Mouse (Mus musculus): Measurements from ENCODE around the gene Prkca. TPM values are rescaled to one million over a fixed set of nuclear protein-coding genes. Genes with fewer than 3 reads are reported as not detected.

Gene Prkca
- polyA plus RNA-seq, 1 experiment = 7.4 TPM

DNA sequence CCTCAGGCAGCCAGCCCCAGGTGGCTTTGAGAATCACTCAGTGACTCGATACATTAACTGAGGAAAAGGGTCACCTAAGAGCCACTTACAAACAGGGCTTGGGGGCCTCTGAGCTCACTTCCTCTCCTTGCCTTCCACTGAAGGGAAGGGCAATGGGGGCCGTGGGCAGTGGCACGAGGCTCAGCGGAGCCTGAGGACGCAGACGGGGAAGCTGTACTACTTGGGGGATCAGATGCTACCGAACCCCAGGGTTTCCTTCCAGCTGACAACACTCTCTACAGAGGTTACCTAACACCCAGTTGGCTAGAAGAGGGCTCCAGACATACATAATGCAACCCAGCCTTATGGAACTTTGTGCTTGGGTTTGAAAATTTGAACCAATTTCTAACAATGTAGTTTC, 302.1 kb downstream of the Prkca start:
- H3K27ac ChIP-seq (replicated peaks; ENCODE audit: low read depth, low read length) = no peak overlapping the region
- no peaks in the 10 kb centered on the region for H3K4me1 ChIP-seq (ENCODE audit: control insufficient read depth, insufficient read depth, insufficient read length, low read length)
- no peak overlapping the region for H3K4me3 ChIP-seq (ENCODE audit: insufficient read depth, low read depth, low read length)

DNA sequence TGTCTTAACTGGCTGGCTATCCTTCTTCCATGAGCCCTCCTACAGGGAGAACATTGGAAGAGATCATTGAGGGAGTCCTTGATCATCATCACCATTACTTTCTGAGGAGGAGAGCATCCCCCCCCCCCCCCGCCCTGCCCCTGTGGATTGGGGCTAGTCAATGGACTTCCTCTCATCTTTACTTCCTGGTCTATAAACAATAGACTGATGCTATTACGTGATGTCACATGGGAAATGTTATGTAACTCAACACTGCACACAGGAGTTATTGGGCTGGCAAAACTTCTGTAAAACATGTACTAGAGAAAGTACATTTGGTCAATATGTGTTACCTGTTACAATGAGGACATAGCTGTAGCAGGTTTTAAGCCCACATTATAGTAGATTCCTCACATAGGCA, 302.9 kb downstream of the Prkca start:
- Histone ChIP-seq H3K4me3 (ENCODE audit: insufficient read depth, low read depth, low read length) (no peak overlapping the region), H3K4me1 (ENCODE audit: control insufficient read depth, insufficient read depth, insufficient read length, low read length) (no peaks in the 10 kb centered on the region), H3K27ac (replicated peaks; ENCODE audit: low read depth, low read length) (no peak overlapping the region)

DNA sequence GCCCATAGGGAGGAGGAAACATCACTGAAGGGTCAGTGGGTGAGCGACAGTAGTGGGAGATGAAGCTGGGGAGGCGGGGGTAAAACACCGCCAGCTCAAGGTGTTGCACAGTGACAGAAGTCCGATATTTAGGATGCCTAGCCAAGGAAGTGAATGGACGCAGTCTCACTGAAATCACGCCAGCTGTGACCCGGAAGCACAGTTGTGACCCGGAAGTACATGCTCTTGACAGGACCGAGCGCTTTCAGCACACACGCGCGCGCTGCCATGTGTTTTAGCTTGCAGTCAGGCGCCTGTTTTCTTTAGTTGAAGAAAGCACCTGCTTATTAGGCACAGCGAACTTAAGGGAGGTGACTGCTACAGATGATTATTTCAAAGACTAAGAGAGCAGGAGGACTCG, 304.0 kb downstream of the Prkca start:
- no peaks in the 10 kb centered on the region for H3K4me1 ChIP-seq (ENCODE audit: control insufficient read depth, insufficient read depth, insufficient read length, low read length)
- H3K27ac ChIP-seq (replicated peaks; ENCODE audit: low read depth, low read length) = no peak overlapping the region
- no peak overlapping the region for H3K4me3 ChIP-seq (ENCODE audit: insufficient read depth, low read depth, low read length)

DNA sequence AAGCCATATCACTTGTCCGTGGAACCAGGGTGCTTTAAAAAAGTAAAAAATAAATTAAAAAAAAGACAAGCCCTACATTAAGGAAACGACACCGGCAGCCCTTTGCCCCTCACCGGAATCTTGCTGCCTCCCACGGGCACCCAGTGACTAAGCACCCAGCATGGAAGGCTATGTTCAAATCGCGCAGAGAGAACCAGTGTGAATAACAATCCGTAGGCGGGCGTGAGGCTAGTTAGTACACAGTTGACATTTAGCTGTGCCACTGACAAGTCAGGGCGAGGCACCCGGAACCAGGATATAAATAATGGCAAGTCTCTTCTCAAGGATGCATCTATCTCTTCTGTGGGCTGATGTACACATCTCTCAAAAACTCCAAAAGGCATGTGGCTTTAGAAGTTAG, 304.7 kb downstream of the Prkca start:
- Histone ChIP-seq H3K4me3 (ENCODE audit: insufficient read depth, low read depth, low read length) (no peak overlapping the region), H3K27ac (replicated peaks; ENCODE audit: low read depth, low read length) (no peak overlapping the region), H3K4me1 (ENCODE audit: control insufficient read depth, insufficient read depth, insufficient read length, low read length) (no peaks in the 10 kb centered on the region)

DNA sequence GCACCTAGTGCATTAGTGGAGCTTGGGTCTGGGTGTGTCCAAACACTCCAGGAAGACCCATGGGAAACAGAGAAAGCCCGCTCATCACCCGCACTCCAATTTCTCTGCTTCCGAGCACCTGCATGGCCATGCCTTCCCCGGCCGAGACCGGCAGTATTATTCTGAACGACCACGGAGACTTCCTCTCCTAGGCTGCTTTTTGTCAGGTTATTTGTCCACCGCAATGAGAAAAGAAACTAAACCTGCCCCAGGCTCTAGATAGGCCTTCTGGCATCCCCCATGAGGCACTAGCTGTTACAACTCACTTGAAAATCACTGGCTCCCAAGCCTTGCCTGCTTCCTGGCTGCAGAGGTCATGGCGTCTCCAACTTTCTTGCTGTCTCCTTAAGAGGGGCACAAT, 307.4 kb downstream of the Prkca start:
- no peaks in the 10 kb centered on the region for H3K4me1 ChIP-seq (ENCODE audit: control insufficient read depth, insufficient read depth, insufficient read length, low read length)
- no peak overlapping the region for H3K4me3 ChIP-seq (ENCODE audit: insufficient read depth, low read depth, low read length)
- no peak overlapping the region for H3K27ac ChIP-seq (replicated peaks; ENCODE audit: low read depth, low read length)

DNA sequence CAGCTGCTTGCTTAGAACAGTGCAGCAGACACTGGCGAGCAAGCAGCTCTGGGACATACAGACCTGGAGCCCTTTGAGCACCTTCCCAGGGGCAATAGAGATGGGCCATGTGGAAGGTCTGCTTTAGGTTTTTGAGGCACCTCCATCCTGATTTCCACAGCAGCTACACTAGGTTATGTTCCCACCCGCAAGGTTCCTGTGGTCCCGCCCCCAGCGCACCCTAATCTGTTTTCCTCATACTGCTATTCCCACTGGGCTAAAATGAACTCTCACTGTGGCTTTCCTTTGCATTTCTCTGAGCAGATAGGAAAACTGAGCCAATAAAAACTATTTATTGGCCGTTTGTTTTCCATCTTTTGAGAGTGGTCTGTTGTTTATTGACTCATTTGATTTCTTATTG, 308.0 kb downstream of the Prkca start:
- H3K27ac ChIP-seq (replicated peaks; ENCODE audit: low read depth, low read length) = no peak overlapping the region
- no peak overlapping the region for H3K4me3 ChIP-seq (ENCODE audit: insufficient read depth, low read depth, low read length)

DNA sequence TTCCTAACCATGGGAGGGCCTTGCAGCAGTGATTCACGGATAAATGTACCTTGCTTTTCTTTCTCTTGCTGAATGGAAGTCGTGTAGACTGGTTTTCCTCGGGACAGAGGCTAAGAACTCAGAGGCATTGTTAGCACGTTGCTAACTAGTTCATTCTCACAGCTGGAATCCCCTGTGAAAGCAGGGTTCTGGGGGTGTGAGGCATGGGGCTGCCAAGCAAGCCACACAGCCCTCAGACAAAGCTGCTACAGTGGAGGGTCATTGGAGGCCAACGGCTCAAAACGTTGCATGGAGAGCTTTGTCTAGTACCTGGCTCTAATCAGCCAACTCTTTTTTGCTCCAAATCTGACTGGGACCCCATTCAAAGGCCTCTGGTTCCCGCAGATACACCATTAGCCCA, 309.4 kb downstream of the Prkca start:
- Histone ChIP-seq H3K27ac (replicated peaks; ENCODE audit: low read depth, low read length) (no peak overlapping the region), H3K4me3 (ENCODE audit: insufficient read depth, low read depth, low read length) (no peak overlapping the region), H3K4me1 (ENCODE audit: control insufficient read depth, insufficient read depth, insufficient read length, low read length) (no peaks in the 10 kb centered on the region)

More for the DNA sequence above, 308.0 kb downstream of the Prkca start:
- H3K4me1 ChIP-seq (ENCODE audit: control insufficient read depth, insufficient read depth, insufficient read length, low read length) = no peaks in the 10 kb centered on the region

DNA sequence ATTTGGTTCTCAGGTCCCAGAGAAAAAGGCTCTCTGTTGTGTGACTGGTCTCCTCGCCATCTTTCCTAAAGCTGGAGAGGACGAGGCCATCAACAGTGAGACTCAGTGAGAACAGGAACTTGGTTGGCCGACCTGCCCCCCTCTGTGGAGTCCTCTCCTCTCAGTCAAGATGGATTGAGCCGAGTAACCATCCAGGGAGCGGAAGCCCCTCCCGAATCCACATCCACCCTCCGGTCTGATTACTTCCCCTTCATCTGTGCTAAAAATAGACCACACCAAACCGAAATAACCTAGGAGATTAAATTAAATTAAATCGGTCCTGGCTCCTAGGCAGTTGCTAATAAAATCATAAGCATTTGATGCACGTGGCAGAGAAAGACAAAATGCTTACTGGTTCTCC, 311.2 kb downstream of the Prkca start:
- Histone ChIP-seq H3K27ac (replicated peaks; ENCODE audit: low read depth, low read length) (no peak overlapping the region), H3K4me1 (ENCODE audit: control insufficient read depth, insufficient read depth, insufficient read length, low read length) (no peaks in the 10 kb centered on the region), H3K4me3 (ENCODE audit: insufficient read depth, low read depth, low read length) (no peak overlapping the region)

DNA sequence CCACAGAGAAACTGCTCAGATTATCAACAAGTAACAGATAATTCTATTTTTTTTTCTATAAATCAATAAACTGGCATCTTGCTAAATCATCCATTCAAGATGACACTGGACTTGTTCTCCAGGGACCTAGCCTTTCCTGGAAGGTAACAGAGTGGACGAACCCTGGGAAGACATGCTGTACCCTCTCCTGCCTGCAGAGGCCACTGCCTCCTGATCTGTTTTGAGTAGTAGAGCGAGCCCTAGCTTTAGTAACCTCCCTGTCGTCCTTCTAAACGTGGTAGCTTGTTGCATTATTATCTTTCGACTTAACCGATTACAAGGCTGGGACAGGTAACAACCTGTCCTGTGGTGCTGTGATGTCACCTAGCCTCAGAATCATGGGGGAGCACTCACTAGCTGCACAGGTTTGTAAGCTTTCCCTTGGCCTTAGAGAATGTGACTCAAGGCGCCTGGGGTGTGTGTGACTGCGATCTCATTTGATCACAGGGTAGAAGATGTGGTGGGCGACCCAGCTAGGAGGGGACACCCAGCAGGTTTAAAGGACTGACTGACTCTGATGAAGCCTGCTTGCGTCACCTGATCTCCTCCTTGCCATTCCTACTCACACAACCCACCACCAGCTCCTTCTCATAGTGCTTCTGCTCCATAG, 312.6 kb downstream of the Prkca start:
- H3K4me3 ChIP-seq (ENCODE audit: insufficient read depth, low read depth, low read length) = no peak overlapping the region
- H3K27ac ChIP-seq (replicated peaks; ENCODE audit: low read depth, low read length) = no peak overlapping the region
- H3K4me1 ChIP-seq (ENCODE audit: control insufficient read depth, insufficient read depth, insufficient read length, low read length) = no peaks in the 10 kb centered on the region

DNA sequence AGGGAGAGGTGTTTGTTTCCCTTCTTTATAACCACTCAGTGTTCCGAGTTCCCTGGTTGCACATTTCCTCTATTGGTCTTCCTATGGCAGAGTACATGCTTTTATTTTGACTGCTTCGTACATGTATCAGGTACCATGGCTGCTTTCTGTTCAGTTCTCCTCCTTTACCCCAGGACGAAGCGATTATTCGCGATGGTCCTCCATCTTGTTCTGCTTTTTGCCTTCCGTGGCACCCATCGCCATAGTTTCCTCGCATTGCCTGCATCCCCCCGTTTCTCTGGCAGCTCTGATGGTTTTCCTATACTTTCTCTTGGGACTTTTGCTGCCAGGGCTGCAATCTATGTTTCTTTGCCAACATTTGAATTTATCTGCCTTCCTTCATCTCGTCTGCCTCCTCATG, 314.4 kb downstream of the Prkca start:
- Histone ChIP-seq H3K27ac (replicated peaks; ENCODE audit: low read depth, low read length) (no peak overlapping the region), H3K4me1 (ENCODE audit: control insufficient read depth, insufficient read depth, insufficient read length, low read length) (no peaks in the 10 kb centered on the region), H3K4me3 (ENCODE audit: insufficient read depth, low read depth, low read length) (no peak overlapping the region)

DNA sequence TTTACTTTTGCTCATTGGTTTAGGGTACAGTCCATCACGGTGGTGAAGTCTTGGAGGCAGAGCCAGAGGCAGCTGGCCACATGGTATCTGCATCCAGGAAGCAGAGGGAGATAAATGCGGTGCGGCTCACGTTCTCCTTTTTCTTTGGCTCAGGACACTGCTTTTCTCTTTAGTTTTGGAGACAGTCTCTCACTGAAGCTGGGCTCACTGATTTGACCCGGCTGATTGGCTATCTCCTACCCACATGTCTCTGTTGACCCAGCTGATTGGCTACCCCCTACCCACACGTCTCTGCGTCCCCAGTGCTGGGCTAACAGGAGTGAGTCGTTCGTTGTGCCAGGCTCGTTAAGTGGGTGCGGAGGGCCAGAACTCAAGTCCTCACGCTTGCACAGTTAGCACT, 315.3 kb downstream of the Prkca start:
- no peak overlapping the region for H3K4me3 ChIP-seq (ENCODE audit: insufficient read depth, low read depth, low read length)
- no peaks in the 10 kb centered on the region for H3K4me1 ChIP-seq (ENCODE audit: control insufficient read depth, insufficient read depth, insufficient read length, low read length)
- no peak overlapping the region for H3K27ac ChIP-seq (replicated peaks; ENCODE audit: low read depth, low read length)

DNA sequence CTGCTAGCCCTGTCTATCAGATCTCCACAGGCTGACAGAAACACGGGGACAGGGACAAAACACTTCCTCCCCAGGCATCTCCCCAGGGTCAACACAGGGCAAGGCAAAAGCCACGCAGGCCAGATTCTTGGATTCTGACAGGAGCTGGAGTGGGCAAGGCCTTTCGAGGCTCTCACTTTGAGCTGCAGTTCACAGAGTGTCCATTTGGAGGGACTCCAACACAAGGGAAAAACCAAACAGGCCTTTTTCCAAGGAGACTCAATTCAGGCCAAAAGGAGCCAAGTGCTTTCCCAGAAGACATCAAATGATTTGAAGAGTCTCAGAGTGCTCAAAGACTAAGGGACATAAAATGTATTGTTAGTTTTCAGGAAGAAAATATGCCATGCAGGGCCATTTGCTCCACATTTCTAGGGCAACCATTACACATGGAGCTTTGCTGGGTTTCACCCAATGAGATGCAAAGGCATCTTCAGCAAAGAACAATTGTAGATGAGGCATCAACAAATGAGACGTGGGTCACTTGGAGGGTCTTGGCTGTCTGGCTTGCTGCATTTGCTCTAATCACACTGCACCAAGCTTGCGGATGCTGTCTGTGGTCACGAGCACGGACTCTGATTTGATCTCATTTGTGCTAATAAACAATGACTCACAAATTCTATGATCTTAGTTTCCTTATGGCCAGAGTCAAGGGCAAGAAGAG, 317.9 kb downstream of the Prkca start:
- H3K4me1 ChIP-seq (ENCODE audit: control insufficient read depth, insufficient read depth, insufficient read length, low read length) = no peaks in the 10 kb centered on the region
- no peak overlapping the region for H3K4me3 ChIP-seq (ENCODE audit: insufficient read depth, low read depth, low read length)
- H3K27ac ChIP-seq (replicated peaks; ENCODE audit: low read depth, low read length) = no peak overlapping the region

DNA sequence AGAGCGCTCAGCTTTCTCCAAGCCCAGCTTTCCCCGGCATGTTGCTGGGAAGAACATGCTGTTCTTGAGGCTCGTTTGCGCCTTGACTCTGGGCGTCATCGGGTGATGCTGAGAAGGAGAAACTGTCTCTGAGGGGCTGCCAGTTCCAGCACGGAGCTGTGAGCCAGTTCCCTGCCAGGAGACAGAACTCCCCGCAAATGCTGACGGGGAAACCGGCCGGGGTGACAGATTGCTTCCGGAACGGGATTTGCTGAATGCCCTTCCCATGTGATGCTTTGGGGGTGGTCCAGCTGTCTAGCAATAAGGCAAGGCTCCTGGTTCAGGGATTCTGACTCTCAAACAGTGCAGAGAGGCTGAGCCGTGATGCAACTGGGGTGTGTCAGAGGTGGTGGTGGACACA, 320.5 kb downstream of the Prkca start:
- H3K27ac ChIP-seq (replicated peaks; ENCODE audit: low read depth, low read length) = no peak overlapping the region
- H3K4me1 ChIP-seq (ENCODE audit: control insufficient read depth, insufficient read depth, insufficient read length, low read length) = no peaks in the 10 kb centered on the region
- no peak overlapping the region for H3K4me3 ChIP-seq (ENCODE audit: insufficient read depth, low read depth, low read length)

DNA sequence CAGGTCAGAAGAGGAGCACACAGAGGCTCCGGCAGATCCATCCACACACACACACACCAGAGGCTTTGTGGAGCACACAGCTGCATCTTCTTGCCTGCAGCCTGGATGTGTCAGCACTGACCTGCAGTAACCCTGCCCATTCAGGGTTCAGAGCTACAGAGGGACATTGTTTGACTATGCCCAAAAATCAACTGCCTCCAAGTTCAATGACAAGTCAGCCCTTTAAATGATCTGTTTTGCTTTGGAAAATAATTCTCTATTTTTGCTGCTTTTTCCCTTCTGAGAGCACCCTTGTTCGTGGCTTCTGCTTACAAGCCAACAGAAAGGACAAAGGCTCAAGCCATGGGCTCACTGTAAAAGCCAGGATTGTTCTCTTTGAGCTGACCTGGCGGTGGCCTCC, 322.8 kb downstream of the Prkca start:
- Histone ChIP-seq H3K4me3 (ENCODE audit: insufficient read depth, low read depth, low read length) (no peak overlapping the region), H3K4me1 (ENCODE audit: control insufficient read depth, insufficient read depth, insufficient read length, low read length) (no peaks in the 10 kb centered on the region), H3K27ac (replicated peaks; ENCODE audit: low read depth, low read length) (no peak overlapping the region)

DNA sequence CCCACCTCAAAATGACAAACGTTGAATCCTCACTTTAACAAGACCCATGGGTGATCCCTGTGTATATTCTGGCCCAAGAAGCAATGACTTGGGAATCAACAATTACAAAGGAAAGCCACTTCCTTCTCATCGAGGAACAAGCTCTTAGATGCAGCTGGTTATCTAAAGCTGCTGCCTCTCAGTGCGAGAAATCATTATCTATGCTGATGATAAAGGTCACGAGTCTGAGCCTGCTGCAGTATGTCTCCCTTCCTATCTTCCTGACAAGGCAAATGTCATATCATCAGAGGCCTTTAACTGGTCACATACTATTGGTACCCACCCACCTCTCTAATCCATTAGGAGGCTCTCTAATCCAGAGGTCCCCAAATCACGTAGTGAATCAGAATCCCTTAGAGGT, 328.4 kb downstream of the Prkca start:
- H3K4me1 ChIP-seq (ENCODE audit: control insufficient read depth, insufficient read depth, insufficient read length, low read length) = no peaks in the 10 kb centered on the region
- H3K4me3 ChIP-seq (ENCODE audit: insufficient read depth, low read depth, low read length) = no peak overlapping the region
- H3K27ac ChIP-seq (replicated peaks; ENCODE audit: low read depth, low read length) = no peak overlapping the region

DNA sequence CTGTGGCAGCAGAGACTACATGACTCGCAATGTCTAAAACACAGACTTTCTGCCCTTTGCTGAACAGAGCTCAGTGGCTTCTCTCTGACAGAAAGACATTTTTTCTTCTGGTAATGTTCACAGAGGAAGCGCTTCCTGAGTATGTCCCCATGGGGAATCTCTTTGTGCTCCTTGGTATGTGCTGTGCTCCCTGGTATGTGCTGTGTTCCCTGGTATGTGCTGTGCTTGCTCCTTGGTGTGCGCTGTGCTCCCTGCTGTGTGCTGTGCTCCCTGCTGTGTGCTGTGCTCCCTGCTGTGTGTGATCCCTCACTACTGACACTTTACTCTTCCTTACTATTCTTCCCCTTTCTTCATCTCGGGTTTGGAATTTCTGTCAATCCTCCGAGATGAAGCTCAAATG, 330.3 kb downstream of the Prkca start:
- Histone ChIP-seq H3K4me1 (ENCODE audit: control insufficient read depth, insufficient read depth, insufficient read length, low read length) (no peaks in the 10 kb centered on the region), H3K4me3 (ENCODE audit: insufficient read depth, low read depth, low read length) (no peak overlapping the region), H3K27ac (replicated peaks; ENCODE audit: low read depth, low read length) (no peak overlapping the region)

All from brown adipose tissue, adult 24 weeks (tissue).